Mouse (Mus musculus): ENCODE measurements around the gene A730061H03Rik.

Gene A730061H03Rik

DNA sequence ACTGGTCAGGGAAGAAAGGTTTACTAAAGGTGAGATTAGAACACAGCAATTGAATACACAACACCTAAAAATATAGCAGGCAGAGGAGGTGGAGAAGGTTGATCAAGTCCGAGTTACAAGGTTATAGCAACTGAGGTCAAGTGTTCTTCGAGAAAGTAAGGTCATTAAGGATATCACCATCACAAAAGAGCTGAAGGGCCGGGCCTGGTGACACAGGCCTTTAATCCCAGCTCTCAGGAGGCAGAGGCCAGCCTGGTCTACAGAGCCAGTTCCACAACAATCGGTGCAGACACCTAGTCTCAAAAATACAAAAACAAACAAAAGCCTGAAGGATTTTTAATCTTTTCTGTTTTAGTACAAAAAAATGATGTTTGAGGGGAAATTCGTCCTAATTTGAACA, 8.9 kb downstream of the A730061H03Rik start:
- no peak for DNase-seq (ENCODE audit: low read depth)

DNA sequence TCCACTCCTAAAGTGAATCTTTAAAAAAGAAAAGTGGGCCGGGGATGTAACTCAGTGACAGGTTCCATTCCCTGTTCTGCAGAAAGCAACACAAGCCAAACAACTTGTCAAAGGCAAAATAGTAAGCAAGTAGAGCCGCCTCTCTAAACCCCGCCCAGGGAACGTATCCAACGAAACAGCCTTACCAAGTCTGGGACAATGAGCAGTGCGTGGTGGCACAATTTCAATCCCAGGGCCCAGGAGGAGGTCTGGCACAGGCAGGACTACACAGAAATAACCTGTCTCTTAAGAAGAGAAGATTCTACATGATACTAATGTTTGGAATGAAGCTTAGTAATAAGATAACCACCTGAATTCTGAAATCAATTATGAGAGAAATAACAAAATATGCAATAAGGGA, 10.0 kb downstream of the A730061H03Rik start:
- DNase-seq (ENCODE audit: low read depth) = no peak

GRCm38 (mm10) chr14:55544334-55544733, 15.9 kb downstream of the A730061H03Rik start:
- DNase-seq (ENCODE audit: low read depth) = no peak

DNA sequence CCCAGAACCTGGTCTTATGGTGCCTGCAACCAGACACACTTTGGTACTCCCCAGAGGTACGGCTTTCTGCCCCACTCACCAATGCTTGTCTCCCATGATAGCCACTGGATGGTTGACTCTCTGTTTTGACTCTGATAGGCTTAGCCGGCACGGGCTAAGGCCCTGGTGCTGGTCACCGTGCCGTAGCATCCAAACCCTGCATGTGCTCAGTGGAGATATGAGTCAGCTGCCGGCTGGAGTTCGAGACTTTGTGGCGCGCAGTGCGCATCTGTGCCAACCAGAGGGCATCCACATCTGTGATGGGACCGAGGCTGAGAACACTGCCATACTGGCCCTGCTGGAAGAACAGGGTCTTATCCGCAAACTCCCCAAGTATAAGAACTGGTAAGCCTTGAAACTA, 17.9 kb downstream of the A730061H03Rik start:
- DNase-seq (ENCODE audit: low read depth) = no peak

DNA sequence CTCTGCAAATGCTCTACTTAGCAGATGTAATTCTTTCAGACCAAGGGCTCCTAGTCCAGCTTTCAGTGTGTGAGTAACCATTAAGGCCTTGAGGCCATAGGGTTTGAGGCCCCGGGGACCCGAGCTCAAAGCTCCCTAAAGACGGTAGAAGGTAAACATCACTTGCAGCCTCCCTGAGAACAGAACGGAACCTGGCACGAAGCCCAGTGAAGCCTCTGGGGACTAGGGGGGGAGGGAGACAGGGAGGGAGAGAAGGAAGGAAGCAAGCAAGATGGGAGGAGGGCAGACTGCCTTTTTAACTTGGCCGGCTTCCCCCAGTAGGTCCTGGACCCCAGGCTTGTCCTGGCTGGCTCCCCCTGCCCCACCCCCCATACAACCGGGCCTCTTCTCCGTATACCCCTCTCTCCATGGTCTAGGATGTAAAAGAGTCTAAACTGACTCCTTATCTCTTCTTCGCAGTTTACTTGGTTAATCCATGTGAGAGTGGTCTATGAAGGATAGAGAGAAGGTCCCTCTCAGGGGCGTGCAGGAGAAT, 19.4 kb downstream of the A730061H03Rik start:
- peak; percentile 92 for DNase-seq (ENCODE audit: low read depth)

DNA sequence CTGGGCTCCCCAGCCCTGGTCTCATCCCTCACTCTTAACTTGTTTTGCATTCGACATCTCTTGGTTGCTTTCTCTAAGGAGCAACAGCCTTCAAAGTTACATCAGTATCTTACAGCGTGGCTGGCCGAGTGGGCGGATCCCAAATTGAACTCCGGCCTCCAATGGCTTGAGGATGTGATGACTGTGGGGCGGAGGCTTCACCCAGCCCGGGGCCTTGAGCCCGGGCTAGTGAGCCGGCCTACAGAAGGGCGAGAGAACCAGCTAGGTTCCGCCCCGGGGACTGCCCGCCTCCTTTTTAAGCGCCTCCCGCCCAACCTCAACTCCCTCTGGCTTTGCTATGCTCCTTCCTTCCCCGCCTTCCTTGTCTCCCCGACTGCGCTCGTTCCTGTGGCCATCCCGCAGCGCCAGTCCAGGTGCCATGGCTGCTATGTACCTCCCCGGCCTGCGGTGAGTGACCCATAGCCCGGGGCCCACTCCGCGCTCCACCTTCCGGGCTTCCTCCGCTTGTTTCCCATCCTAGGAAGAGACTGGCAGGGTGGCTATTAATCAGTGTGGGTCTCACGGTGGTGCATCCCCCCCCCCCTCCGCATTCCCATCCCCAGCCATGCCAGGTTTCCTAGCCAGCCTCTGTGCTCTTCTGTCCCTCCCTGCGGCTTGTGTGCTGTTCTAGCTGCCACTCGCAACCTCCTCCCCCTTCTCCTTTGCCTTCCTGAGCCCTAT, 20.0 kb downstream of the A730061H03Rik start, which contains the start of gene Pck2:
Gene Pck2 (plus strand): TSS at position 200 of the 720 bp plus-strand sequence.
- peak; percentile 95 for DNase-seq (ENCODE audit: low read depth)

GRCm38 (mm10) chr14:55536116-55536745, 24.0 kb downstream of the A730061H03Rik start:
- peak; percentile 59 for DNase-seq (ENCODE audit: low read depth)

DNA sequence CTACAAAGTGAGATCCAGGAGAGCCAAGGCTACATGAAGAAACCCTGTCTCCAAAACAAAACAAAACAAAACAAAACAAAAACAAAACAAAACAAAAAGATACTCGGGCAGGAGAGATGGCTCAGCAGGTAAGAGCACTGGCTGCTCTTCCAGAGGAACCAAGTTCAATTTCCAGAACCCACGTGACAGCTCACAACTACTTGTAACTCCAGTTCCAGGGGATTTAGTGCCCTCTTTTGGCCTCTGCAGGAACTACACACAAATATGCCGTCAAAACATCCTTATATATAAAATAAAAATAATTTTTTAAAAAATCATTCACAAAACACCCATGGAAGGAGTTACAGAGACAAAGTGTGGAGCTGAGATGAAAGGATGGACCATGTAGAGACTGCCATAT, 32.3 kb downstream of the A730061H03Rik start:
- DNase-seq (ENCODE audit: low read depth) = peak; percentile 76

DNA sequence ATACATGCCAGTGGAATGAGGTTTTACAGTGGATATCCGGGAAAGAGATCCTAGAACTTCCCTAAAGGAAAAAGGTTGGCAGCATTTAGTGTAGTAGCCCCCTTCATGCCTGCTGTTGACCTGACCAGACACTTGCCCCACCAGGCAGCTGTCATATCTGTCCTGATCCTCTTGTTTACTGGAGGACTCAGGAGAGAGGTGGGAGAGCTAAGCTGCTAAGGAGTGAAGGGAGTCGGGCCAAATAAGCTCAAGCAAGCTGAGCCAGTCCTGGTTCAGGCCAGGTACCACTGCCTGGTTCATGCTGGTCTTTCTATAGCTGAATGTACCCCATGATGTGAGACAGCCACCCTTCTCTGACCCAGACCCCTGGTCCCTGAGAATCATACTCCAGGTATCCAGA, 33.5 kb downstream of the A730061H03Rik start:
- DNase-seq (ENCODE audit: low read depth) = no peak

- no peak for DNase-seq (ENCODE audit: low read depth)
These were observed 35.4 kb downstream of the A730061H03Rik start, which contains the start of gene Nrl for GRCm38 (mm10) chr14:55524785-55525184. Gene Nrl (minus strand): TSS chr14:55524981.

- DNase-seq (ENCODE audit: low read depth) = no peak
These were observed 36.1 kb downstream of the A730061H03Rik start for GRCm38 (mm10) chr14:55524062-55524461.

DNA sequence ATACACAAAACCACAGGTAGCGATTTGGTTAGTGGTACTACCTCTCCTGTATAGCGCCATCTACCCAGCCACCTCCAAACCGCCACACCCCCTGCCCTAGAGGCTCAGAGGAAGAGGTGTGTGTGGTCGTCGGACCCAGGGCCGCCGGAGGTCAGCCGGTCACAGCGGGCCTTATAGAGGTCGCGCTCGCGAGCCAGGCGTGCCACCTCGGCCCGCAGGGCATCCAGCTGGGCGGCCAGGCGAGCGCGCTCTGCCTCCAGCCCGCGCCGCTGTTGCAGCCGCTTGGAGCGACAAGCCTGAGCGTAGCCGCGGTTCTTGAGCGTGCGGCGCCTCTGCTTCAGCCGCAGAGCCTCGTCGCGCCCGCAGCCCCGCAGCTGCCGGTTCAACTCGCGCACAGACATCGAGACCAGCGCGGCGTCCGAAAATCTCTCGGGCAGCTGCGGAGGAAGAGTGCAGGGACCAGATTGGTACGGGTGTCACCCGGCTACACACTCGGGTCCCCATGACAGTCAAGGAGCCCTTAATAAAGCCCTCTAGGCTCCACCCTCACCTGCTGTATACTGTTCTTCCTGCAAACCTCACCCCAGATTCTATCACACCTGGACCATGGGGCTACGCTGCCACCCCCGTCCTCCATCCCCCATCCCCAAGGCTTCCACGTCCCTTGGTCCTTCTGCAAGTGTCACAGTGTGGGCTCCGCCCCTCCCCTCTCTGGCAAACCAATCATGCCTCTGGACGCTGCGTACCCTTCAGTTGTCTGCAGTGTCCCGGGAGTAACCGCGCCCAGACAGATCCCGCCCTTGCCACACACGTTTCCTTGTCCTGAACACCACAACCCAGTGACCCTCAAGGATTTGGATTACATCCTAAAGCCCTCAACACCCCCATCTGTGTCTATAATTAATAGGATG, 39.5 kb downstream of the A730061H03Rik start:
- DNase-seq (ENCODE audit: low read depth) = no peak

DNA sequence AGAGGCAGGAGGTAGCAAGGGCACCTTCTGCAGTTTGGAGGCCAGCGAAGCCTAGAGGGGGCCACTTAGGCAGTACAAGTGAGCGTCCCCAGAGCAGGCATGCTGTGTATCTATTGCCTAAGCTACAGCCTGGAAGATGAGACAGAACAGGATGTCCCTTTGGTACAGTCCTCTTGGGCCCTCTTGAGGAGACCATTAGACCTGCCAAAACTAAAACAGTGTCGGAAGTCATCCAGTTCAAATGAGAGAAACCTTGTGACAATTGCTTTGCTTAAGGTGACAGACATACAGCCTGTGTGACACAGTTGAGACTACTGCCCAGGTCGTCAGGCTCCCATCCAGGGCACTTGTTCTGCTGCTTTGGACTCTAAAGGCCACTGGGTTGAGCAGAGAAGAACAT, 40.6 kb downstream of the A730061H03Rik start:
- DNase-seq (ENCODE audit: low read depth) = no peak

GRCm38 (mm10) chr14:55518897-55519296, 41.3 kb downstream of the A730061H03Rik start:
- DNase-seq (ENCODE audit: low read depth) = no peak

DNA sequence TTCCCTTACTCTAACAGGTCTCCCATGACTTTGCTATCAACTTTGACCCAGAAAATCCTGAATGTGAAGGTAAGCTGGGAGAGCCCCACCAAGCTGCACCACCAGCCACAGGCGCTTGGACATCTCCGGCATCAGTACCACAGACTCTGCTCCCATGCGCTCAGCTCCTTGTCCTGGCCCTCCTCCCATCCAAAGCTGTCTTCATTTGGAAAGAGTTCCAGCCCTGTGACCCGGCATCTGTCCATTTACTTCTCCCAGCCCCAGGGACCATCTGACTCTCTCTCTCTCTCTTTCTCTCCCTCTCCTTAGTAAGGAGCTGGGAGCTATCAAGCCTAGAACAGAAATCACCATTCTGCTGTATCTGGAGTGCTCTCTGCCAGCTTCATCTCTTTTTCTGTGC, 44.4 kb downstream of the A730061H03Rik start:
- DNase-seq (ENCODE audit: low read depth) = no peak

DNA sequence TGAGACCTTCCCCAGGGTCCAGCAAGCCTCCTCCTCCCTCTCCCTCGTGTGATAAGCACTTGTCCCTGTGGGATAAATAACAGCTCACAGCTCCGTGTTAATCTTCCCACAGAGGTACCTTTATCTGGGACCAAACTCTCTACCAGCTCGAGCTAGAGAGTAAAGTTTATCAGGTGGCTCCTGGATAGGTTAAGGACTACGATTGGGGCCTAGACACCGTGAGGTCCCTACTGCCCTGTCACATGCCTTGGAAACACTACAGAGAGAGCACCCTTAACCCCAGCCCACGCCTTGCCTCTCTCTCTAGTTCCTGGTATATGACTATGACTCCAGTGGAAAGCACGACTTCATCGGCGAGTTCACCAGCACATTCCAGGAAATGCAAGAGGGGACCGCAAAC, 46.3 kb downstream of the A730061H03Rik start:
- no peak for DNase-seq (ENCODE audit: low read depth)

- no peak for DNase-seq (ENCODE audit: low read depth)
These were observed 49.2 kb downstream of the A730061H03Rik start for GRCm38 (mm10) chr14:55511037-55511436.

DNA sequence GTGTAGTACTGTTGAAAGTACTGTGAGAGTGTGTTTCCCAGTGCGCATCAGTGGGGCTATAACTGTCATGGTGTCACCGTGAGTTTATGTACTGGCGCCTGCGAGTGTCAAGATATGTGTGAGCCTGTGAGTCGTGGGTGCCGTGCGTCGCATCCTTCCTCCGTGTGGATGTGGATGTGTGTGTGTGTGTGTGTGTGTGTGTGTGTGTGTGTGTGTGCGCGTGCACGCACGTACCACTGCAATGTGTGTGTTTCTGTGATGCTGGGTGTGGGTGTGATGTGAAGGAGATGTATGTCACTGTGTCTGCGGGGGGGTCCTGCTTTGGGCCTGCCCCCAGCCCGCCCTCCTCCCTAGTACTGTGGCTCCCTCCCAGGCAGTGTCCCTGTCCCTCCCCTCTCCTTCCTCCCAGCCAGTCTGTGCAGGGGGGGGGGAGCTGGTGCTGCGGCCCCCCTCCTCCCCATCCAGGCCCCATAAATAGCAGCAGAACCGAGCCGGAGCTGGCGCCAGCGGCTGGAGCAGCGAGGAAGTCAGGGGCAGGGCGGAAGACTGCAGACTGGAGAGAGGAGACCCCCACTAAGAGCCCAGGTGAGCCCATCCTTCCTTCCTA, 50.0 kb downstream of the A730061H03Rik start, which contains the start of gene Cpne6:
Gene Cpne6 (plus strand): TSS at position 321 of the 607 bp plus-strand sequence.
- no peak for DNase-seq (ENCODE audit: low read depth)

All from NIH3T3 (cell line).